Comparison of ENCODE assay signal across 16 mouse cellular contexts in genomic region chr8:87105106-87105505, GRCm38 (mm10).
DNase-seq lines count a peak whose midpoint lies in the region.
"Had no signal": no experiment of that assay in that cellular context is flagged by ENCODE, and none has a peak within 500 bp of the region (broad histone marks: within the 10 kb centered on the region; RNA-seq: fewer than 3 reads in every experiment).

No protein-coding gene starts in this region.

- intact Hi-C loops in left cerebral cortex, postnatal 14 days (cut with DNase I), result no loop called here

- DNase-seq in frontal cortex, adult 2 months (ENCODE audit: extremely low spot score in 1 of 2, low spot score in 1 of 2), result peak; percentile 3 to 53
- DNase-seq in frontal cortex, postnatal 14 days (ENCODE audit: low spot score in 2 of 2), result no peak
- DNase-seq in left cerebral cortex, postnatal 14 days (ENCODE audit: low spot score in 2 of 2), result peak; percentile 15 to 43
- DNase-seq in left cerebral cortex, adult 8-10 months (ENCODE audit: low spot score in 2 of 2), result no peak
- DNase-seq in right cerebral cortex, adult 2 months (ENCODE audit: low spot score in 2 of 2), result peak; percentile 19 to 26
- no peak for DNase-seq in right cerebral cortex, postnatal 4 days
- no peak for DNase-seq in urinary bladder, adult 2 months (ENCODE audit: low spot score)
- DNase-seq: adrenal gland, postnatal 14 days; cerebellum, adult 11-12 months; cerebellum, postnatal 14 days; gastrocnemius, postnatal 36 days; kidney, adult 8-10 months; kidney, postnatal 25 days; lung, adult 18-20 months; lung, postnatal 14 days; thymus, postnatal 36 days had no signal

Comparison
In these comparisons a context has a peak if more than half of its experiments do, and no peak if none do; other contexts are left out.
1. DNase-seq: peak in frontal cortex, adult 2 months (2 of 2), left cerebral cortex, postnatal 14 days (2 of 2) and right cerebral cortex, adult 2 months (2 of 2); none in frontal cortex, postnatal 14 days (0 of 2), left cerebral cortex, adult 8-10 months (0 of 2), right cerebral cortex, postnatal 4 days (single experiment) and urinary bladder, adult 2 months (single experiment).